Mouse (Mus musculus) midbrain, embryonic 13.5 days (tissue): ENCODE results near the gene Pm20d1. TPM values are rescaled to one million over a fixed set of nuclear protein-coding genes. Genes with fewer than 3 reads are reported as not detected.

ENCODE experiments used
- ATAC-seq: fragments of 200-750 bp; cut with Nextera tagmentation; 2 replicates; pipeline ENCODE4 v1.8.0; 2017; ENCODE audit warnings: mild to moderate bottlenecking, moderate TSS enrichment, moderate library complexity
- H3K27ac ChIP-seq: fragments of 300-500 bp; sonication (generic); 2 replicates; pipeline ENCODE4 v1.5.1; 2015; ENCODE audit warnings: inconsistent platforms, mild to moderate bottlenecking, moderate library complexity
- H3K27me3 ChIP-seq: fragments of 300-500 bp; sonication (generic); 2 replicates; pipeline ENCODE4 v1.6.1; 2015; ENCODE audit warnings: mild to moderate bottlenecking, inconsistent platforms
- H3K36me3 ChIP-seq: fragments of 300-500 bp; sonication (generic); 2 replicates; pipeline ENCODE4 v1.6.1; 2015; ENCODE audit warnings: mild to moderate bottlenecking, inconsistent platforms
- H3K4me1 ChIP-seq: fragments of 300-500 bp; sonication (generic); replicated peaks from 2 replicates; pipeline ENCODE4 v1.6.1; 2015; ENCODE audit warnings: inconsistent platforms
- H3K4me2 ChIP-seq: fragments of 300-500 bp; sonication (generic); replicated peaks from 2 replicates; pipeline ENCODE4 v1.6.1; 2015; ENCODE audit warnings: moderate library complexity, mild to moderate bottlenecking, inconsistent platforms
- H3K4me3 ChIP-seq: fragments of 300-500 bp; sonication (generic); replicated peaks from 2 replicates; pipeline ENCODE4 v1.5.1; 2015; ENCODE audit warnings: mild to moderate bottlenecking, inconsistent platforms
- H3K9ac ChIP-seq: fragments of 300-500 bp; sonication (generic); replicated peaks from 2 replicates; pipeline ENCODE4 v1.6.1; 2015; ENCODE audit warnings: mild to moderate bottlenecking, inconsistent platforms
- H3K9me3 ChIP-seq: fragments of 300-500 bp; sonication (generic); 2 replicates; pipeline ENCODE4 v1.6.1; 2016; ENCODE audit warnings: mild to moderate bottlenecking, inconsistent platforms
- WGBS: fragments of 180-500 bp; shearing (Covaris S2); methylation state at CpG from one replicate; pipeline ENCODE4 v1.1.7; 2015; 5-methylcytosine and 5-hydroxymethylcytosine counted together
- polyA plus RNA-seq: library from polyadenylated mRNA; unstranded; fragments of >200 nt; fragmentation: Nextera tagmentation; extraction: Ambion mirVana; gene quantifications from 2 replicates; pipeline ENCODE4 v1.2.1, GENCODE M21; 2015

Gene Pm20d1
- polyA plus RNA-seq, 1 experiment from 2014 or later, result 0.74 TPM

DNA sequence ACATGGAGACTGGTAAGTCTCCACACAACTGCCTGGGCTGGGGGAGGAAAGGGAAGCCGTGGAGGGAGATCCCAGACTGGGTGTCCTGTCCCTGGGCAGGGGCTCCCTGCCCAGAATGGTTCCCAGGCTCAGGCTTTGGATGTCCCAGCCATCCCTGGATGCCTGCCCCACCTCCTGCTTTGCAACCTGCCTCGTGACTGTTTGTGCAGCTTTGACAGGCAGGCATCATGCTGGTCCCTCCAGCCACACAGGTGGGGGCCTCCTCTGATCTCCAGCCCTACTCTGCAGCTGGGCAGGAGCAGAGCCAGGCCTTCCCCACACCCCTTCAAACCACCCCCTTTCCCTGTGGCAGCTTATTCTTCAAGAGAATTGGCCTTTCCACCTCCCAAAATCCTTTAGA is 42.1 kb downstream of the Pm20d1 start:
- H3K27me3 ChIP-seq, result no peaks in the 10 kb centered on the region
- no peaks in the 10 kb centered on the region for H3K9me3 ChIP-seq
- no peak for ATAC-seq
- no peak overlapping the region for H3K4me2 ChIP-seq
- WGBS, result 48% methylated on average over 2 of the region's 2 CpGs
- no peak overlapping the region for H3K27ac ChIP-seq
- H3K9ac ChIP-seq, result no peak overlapping the region
- H3K36me3 ChIP-seq, result peaks cover 48% of the 10 kb centered on the region
- no peak overlapping the region for H3K4me3 ChIP-seq
- H3K4me1 ChIP-seq, result no peaks in the 10 kb centered on the region

- no peak for ATAC-seq
- WGBS, result 83% methylated on average over 4 of the region's 4 CpGs
- no peaks in the 10 kb centered on the region for H3K4me1 ChIP-seq
- no peak overlapping the region for H3K4me2 ChIP-seq
- no peak overlapping the region for H3K9ac ChIP-seq
- no peaks in the 10 kb centered on the region for H3K9me3 ChIP-seq
- H3K4me3 ChIP-seq, result no peak overlapping the region
- H3K27me3 ChIP-seq, result no peaks in the 10 kb centered on the region
- peaks cover 71% of the 10 kb centered on the region for H3K36me3 ChIP-seq
- no peak overlapping the region for H3K27ac ChIP-seq
Measured at GRCm38 (mm10) chr1:131842221-131842620, 45.0 kb downstream of the Pm20d1 start.

DNA sequence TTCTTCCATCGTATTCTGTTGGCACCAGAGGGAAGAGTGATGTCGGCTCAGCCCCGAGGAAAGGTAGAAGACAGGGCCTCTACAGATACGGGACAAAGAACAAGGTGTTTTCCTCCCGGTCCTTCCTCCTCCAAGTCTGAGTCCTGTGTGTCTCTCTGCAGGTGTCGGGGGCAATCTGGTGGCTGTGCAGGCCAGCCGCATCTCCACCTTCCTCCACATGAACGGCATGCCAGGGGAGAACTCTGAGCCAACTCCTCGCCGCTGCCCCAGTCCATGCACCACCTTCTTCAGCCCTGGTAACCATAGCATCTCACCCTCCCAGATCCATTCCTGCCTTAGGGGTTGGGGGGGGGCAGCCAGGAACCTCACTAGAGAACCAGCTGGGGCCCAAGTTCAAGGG is 46.6 kb downstream of the Pm20d1 start:
- H3K9me3 ChIP-seq, result no peaks in the 10 kb centered on the region
- no peak overlapping the region for H3K4me3 ChIP-seq
- WGBS, result 93% methylated on average over 10 of the region's 10 CpGs
- H3K4me1 ChIP-seq, result no peaks in the 10 kb centered on the region
- H3K27ac ChIP-seq, result no peak overlapping the region
- peaks cover 72% of the 10 kb centered on the region for H3K36me3 ChIP-seq
- no peak for ATAC-seq
- H3K4me2 ChIP-seq, result no peak overlapping the region
- H3K9ac ChIP-seq, result no peak overlapping the region
- H3K27me3 ChIP-seq, result no peaks in the 10 kb centered on the region

GRCm38 (mm10) chr1:131844883-131845282 is 47.7 kb downstream of the Pm20d1 start:
- Histone ChIP-seq H3K4me3 (no peak overlapping the region), H3K36me3 (peaks cover 67% of the 10 kb centered on the region), H3K9me3 (no peaks in the 10 kb centered on the region), H3K27me3 (no peaks in the 10 kb centered on the region), H3K4me2 (no peak overlapping the region), H3K9ac (no peak overlapping the region), H3K27ac (no peak overlapping the region), H3K4me1 (no peaks in the 10 kb centered on the region)
- 65% methylated on average over 8 of the region's 8 CpGs for WGBS
- no peak for ATAC-seq

DNA sequence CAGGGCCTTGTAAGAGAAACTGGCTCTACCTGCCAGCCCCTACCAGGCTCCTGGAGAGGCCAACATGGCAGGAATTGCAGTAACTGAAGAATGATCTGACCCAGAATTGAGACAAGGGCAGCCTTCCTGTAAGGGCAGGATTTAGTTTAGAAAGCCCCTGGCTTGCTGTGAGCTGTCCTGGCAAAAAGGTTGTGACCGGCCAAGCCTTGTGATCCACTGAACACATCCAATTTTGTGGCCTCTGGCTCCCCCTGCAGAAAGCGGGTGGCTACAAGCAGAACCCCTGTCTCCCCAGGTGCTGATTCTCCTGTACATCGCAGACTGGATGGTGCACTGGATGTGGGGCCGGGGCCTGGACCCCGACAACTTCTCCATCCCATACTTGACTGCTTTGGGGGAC is 49.1 kb downstream of the Pm20d1 start:
- no peaks in the 10 kb centered on the region for H3K9me3 ChIP-seq
- no peaks in the 10 kb centered on the region for H3K27me3 ChIP-seq
- no peak for ATAC-seq
- no peak overlapping the region for H3K9ac ChIP-seq
- H3K4me3 ChIP-seq, result no peak overlapping the region
- WGBS, result 74% methylated on average over 5 of the region's 5 CpGs
- H3K4me2 ChIP-seq, result no peak overlapping the region
- H3K27ac ChIP-seq, result no peak overlapping the region
- H3K4me1 ChIP-seq, result no peaks in the 10 kb centered on the region
- peaks cover 55% of the 10 kb centered on the region for H3K36me3 ChIP-seq

DNA sequence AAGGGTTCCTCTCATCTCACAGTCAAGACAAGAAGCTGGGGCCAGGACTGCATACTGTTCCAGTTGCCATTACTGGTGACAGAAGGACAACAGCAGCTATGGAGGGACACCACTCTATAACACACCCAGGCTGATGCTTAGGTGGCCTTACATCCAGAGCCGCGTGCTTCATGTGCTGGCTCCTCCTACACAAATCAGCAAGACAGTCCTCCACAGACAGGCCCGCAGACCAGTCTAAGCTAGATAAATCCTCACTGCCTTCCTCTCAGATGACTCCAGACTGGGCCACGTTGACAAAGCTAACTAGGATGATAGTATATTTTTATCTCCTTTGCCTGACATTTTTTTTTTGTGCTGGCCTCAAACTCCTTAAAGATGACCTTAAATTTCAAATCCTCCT is 64.6 kb downstream of the Pm20d1 start:
- WGBS, result 78% methylated on average over 4 of the region's 4 CpGs

DNA sequence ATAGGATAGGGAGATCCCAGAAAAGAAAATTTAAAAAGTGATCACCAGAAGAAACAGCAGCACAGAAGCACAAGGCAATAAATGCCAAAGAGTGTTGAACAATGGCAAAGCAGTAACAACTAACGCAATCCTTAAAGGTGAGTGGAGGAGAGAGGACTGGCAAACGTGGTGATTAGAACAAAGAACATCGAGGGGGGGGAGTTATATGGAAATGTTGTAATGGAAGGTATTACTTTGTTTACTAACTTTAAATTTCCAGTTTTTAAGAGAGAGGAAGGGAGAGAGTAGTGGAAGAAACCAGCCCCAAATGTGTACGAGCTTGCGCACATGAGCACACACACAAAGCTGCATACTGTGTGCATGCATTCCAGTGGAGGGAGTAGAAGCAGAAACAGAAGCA is 68.4 kb downstream of the Pm20d1 start:
- no peak for ATAC-seq
- whole genome bisulfite sequencing, result 80% methylated on average over 5 of the region's 5 CpGs
- no peak overlapping the region for H3K9ac ChIP-seq
- no peak overlapping the region for H3K27ac ChIP-seq
- peaks cover 9% of the 10 kb centered on the region for H3K27me3 ChIP-seq
- H3K9me3 ChIP-seq, result no peaks in the 10 kb centered on the region
- no peaks in the 10 kb centered on the region for H3K36me3 ChIP-seq
- H3K4me1 ChIP-seq, result peaks cover 7% of the 10 kb centered on the region
- no peak overlapping the region for H3K4me3 ChIP-seq
- H3K4me2 ChIP-seq, result no peak overlapping the region

More for the DNA sequence above, 64.6 kb downstream of the Pm20d1 start:
- Histone ChIP-seq H3K4me2 (no peak overlapping the region), H3K9me3 (no peaks in the 10 kb centered on the region), H3K4me3 (no peak overlapping the region), H3K4me1 (no peaks in the 10 kb centered on the region), H3K36me3 (no peaks in the 10 kb centered on the region), H3K27me3 (no peaks in the 10 kb centered on the region), H3K9ac (no peak overlapping the region), H3K27ac (no peak overlapping the region)
- no peak for ATAC-seq

GRCm38 (mm10) chr1:131866304-131866999 is 69.3 kb downstream of the Pm20d1 start:
- H3K4me1 ChIP-seq, result peaks cover 7% of the 10 kb centered on the region
- H3K36me3 ChIP-seq, result no peaks in the 10 kb centered on the region
- H3K4me2 ChIP-seq, result no peak overlapping the region
- H3K9me3 ChIP-seq, result no peaks in the 10 kb centered on the region
- no peak overlapping the region for H3K4me3 ChIP-seq
- H3K27ac ChIP-seq, result no peak overlapping the region
- 81% methylated on average over 6 of the region's 6 CpGs for WGBS
- no peak overlapping the region for H3K9ac ChIP-seq
- ATAC-seq, result peak; percentile 53
- H3K27me3 ChIP-seq, result peaks cover 9% of the 10 kb centered on the region

DNA sequence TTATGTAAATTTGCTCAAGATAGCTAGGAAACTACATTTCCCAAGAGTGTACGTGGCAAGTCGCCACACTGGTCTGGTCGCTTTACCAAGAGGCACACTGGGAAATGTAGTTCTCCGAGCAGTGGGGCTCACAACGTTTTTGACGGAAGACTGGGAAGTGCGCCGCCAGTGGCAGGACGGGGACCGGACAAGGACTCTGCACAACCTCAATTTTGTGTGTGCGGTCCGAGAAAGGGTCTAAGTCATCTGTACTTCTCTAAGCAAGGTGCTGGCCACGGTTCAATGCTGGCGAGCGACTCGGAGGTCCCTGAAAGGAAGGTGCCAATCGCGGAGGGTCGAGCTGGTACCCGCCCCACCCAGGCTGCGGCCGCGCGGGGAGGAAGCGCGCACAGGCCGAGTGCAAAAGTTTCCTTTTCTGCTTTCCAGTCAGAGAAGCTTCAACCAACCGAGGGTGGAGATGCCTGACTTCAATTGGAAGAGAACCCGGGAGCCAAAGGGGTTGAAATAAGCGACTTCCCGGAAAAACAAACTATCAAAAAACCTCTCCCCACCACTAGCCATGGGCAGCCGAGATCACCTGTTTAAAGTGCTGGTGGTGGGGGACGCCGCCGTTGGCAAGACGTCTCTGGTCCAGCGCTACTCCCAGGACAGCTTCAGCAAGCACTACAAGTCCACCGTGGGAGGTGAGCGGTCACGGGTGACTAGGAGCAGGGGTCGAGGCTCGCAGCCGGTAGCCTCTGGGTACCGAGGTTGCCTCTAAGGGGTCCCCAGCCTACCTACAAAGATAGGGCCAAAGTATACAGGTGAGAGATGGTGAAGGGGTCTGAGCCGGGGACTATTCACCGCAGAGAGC is 70.1 kb downstream of the Pm20d1 start, which contains the start of gene Rab29:
TSS of gene Rab29 (plus strand) at position 132 of the 853 bp plus-strand sequence.
- peak within 1 kb of the TSS; percentile 52 for H3K9ac ChIP-seq
- peak; percentile 98 for ATAC-seq
- WGBS, result 2% methylated on average over 46 of the region's 46 CpGs
- no peaks in the 10 kb centered on the region for H3K9me3 ChIP-seq
- H3K4me2 ChIP-seq, result peak within 1 kb of the TSS; percentile 74
- H3K27ac ChIP-seq, result no peak within 1 kb of the TSS
- H3K27me3 ChIP-seq, result peaks cover 9% of the 10 kb centered on the region
- H3K4me1 ChIP-seq, result peaks cover 7% of the 10 kb centered on the region
- no peaks in the 10 kb centered on the region for H3K36me3 ChIP-seq
- H3K4me3 ChIP-seq, result peak within 1 kb of the TSS; percentile 52

DNA sequence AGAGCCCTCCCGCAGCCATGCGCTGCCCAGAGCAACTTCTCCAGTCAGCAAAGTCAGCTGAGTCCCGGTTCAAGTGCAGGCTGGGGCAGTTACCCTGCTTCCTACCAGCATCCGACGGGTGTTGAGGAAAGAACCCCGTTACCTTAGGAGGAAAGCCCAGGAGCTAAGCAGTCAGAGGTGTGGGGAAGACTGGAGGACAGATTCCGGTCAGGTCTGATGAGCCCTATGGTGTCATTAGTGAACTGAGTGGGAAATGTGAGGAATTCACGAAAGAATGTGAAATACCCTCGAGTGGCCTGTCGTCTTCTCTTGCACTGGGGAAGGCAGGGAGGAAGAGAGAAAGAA is 70.7 kb downstream of the Pm20d1 start:
- Histone ChIP-seq H3K4me1 (peaks cover 7% of the 10 kb centered on the region), H3K9ac (peak overlapping the region; percentile 52; the same call in 1 of the 2 replicates), H3K4me2 (peak overlapping the region; percentile 74), H3K27me3 (peaks cover 9% of the 10 kb centered on the region), H3K27ac (no peak overlapping the region), H3K36me3 (no peaks in the 10 kb centered on the region), H3K4me3 (peak overlapping the region; percentile 52), H3K9me3 (no peaks in the 10 kb centered on the region)
- ATAC-seq, result no peak
- WGBS, result 28% methylated on average over 10 of the region's 10 CpGs

DNA sequence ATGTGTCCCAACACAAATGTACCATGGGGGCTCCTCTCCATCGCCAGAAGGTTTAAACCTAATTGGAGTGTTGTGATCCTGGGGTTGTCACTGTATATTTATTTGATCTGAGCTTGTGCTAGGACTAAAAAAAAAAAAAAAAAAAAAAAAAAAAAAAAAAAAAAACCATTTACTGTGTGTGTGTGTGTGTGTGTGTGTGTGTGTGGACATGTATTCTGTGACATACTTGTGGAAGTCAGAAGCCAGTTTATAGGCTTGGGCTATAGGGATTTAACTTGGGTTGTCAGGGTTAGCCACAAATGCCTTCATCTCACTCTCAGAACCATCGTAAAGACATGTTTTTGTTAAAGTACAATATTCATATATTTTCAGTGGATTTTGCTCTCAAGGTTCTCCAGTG is 72.4 kb downstream of the Pm20d1 start:
- 90% methylated on average over 2 of the region's 2 CpGs for WGBS
- H3K4me1 ChIP-seq, result peaks cover 7% of the 10 kb centered on the region

More for the DNA sequence above, 72.4 kb downstream of the Pm20d1 start:
- Histone ChIP-seq H3K9ac (no peak overlapping the region), H3K27ac (no peak overlapping the region), H3K4me2 (no peak overlapping the region), H3K9me3 (no peaks in the 10 kb centered on the region), H3K4me3 (no peak overlapping the region), H3K27me3 (peaks cover 9% of the 10 kb centered on the region), H3K36me3 (no peaks in the 10 kb centered on the region)
- no peak for ATAC-seq
